Mouse (Mus musculus) 3T3-L1 (cell line): ENCODE measurements around the gene Rgs14.

Experiments
- DNase-seq: peaks from one replicate; pipeline ENCODE4 v3.0.0-alpha.2; 2015; ENCODE audit warnings: low read depth, low spot score

Gene Rgs14

GRCm38 (mm10) chr13:55369531-55370114 is at the start of gene Rgs14:
Gene Rgs14, plus strand, starts transcription at chr13:55369732.
- DNase-seq, result no peak

GRCm38 (mm10) chr13:55319931-55320533 is 49.5 kb upstream of the Rgs14 start, which contains the start of gene Prelid1:
Gene Prelid1, plus strand, starts transcription at chr13:55320500.
- peak; percentile 68 for DNase-seq

GRCm38 (mm10) chr13:55321434-55322129 is 48.0 kb upstream of the Rgs14 start, which contains the start of gene Rab24:
Gene Rab24, minus strand, starts transcription at chr13:55321946.
- peak; percentile 84 for DNase-seq

GRCm38 (mm10) chr13:55322130-55322825 is 47.3 kb upstream of the Rgs14 start:
- peak; percentile 76 for DNase-seq

- DNase-seq, result no peak
These were observed 43.9 kb upstream of the Rgs14 start for GRCm38 (mm10) chr13:55325596-55325995.

GRCm38 (mm10) chr13:55327169-55327568 is 42.4 kb upstream of the Rgs14 start:
- peak; percentile 55 for DNase-seq

- DNase-seq, result peak; percentile 97
These were observed 41.9 kb upstream of the Rgs14 start for GRCm38 (mm10) chr13:55327633-55328032.

- no peak for DNase-seq
These were observed 41.4 kb upstream of the Rgs14 start for GRCm38 (mm10) chr13:55328171-55328570.

GRCm38 (mm10) chr13:55328641-55329040 is 40.9 kb upstream of the Rgs14 start:
- no peak for DNase-seq

- DNase-seq, result peak; percentile 61
These were observed 40.3 kb upstream of the Rgs14 start for GRCm38 (mm10) chr13:55329109-55329682.

- DNase-seq, result peak; percentile 95
These were observed 39.6 kb upstream of the Rgs14 start, which contains the start of gene Mxd3 for GRCm38 (mm10) chr13:55329683-55330566. Gene Mxd3, minus strand, starts transcription at chr13:55329823.

GRCm38 (mm10) chr13:55330567-55331400 is 38.7 kb upstream of the Rgs14 start:
- DNase-seq, result no peak

- peak; percentile 91 for DNase-seq
These were observed 37.2 kb upstream of the Rgs14 start for GRCm38 (mm10) chr13:55332331-55332730.

GRCm38 (mm10) chr13:55335701-55336100 is 33.8 kb upstream of the Rgs14 start:
- no peak for DNase-seq

GRCm38 (mm10) chr13:55337341-55337975 is 32.1 kb upstream of the Rgs14 start:
- DNase-seq, result no peak

GRCm38 (mm10) chr13:55338131-55339054 is 31.1 kb upstream of the Rgs14 start:
- DNase-seq, result no peak

- DNase-seq, result peak; percentile 61
These were observed 30.3 kb upstream of the Rgs14 start for GRCm38 (mm10) chr13:55339259-55339658.

GRCm38 (mm10) chr13:55342469-55342868 is 27.1 kb upstream of the Rgs14 start:
- DNase-seq, result no peak
